Mouse (Mus musculus) megakaryocyte, embryonic 14.5 days (primary cell): ENCODE results near the gene Lig4.

Experiments
- FLI1 ChIP-seq: IDR thresholded peaks from 2 replicates; pipeline ENCODE4 v1.6.1; 2012; ENCODE audit warnings: low read length, inconsistent platforms, mixed read lengths
- GATA1 ChIP-seq: IDR thresholded peaks from 3 replicates; pipeline ENCODE4 v1.6.1; 2012; ENCODE audit warnings: mixed read lengths, low read length, inconsistent platforms, borderline replicate concordance

- TF ChIP-seq GATA1 (no peak), FLI1 (no peak)
Observed at GRCm38 (mm10) chr8:9977573-9978314, at the start of gene Lig4, which contains the start of gene Abhd13.
